Mouse (Mus musculus): ENCODE measurements around the gene Kazn.

- TF ChIP-seq POLR2A (IDR thresholded peaks at IDR 0.05; ENCODE audit: extremely low read depth, insufficient read depth, low read length) (no peak), CTCF (IDR thresholded peaks at IDR 0.05; ENCODE audit: extremely low read depth, insufficient read depth, low read length) (no peak)
These were observed 18.0 kb downstream of the Kazn start for GRCm38 (mm10) chr4:142221025-142221756.

Data from cortical plate, adult 2 months (tissue).